In genomic region chr2:75642795-75643550, GRCm38 (mm10) we compare ENCODE assay signal across 9 mouse cellular contexts. TPM values are rescaled to one million over a fixed set of nuclear protein-coding genes. Genes with fewer than 3 reads are reported as not detected.
DNase-seq lines count a peak whose midpoint lies in the region; ATAC-seq lines count a peak whose summit lies in the region.
"Had no signal": no experiment of that assay in that cellular context is flagged by ENCODE, and none has a peak within 500 bp of the region (broad histone marks: within the 10 kb centered on the region; RNA-seq: fewer than 3 reads in every experiment).

No protein-coding gene starts in this region.

- intact Hi-C loops in left cerebral cortex, postnatal 36 days (cut with DNase I), result no loop called here

- peak; percentile 83 for ATAC-seq in stomach, embryonic 16.5 days (ENCODE audit: insufficient read depth, low FRiP score)
- ATAC-seq in midbrain, embryonic 14.5 days (ENCODE audit: low FRiP score, low TSS enrichment), result no peak
- ATAC-seq: forebrain, embryonic 16.5 days had no signal

- no peaks in the 10 kb centered on the region for H3K27me3 ChIP-seq in stomach, embryonic 16.5 days (ENCODE audit: control insufficient read depth, insufficient read depth, low read length)
- H3K27me3 ChIP-seq in midbrain, embryonic 14.5 days (ENCODE audit: control insufficient read depth, insufficient read depth, low read length), result no peaks in the 10 kb centered on the region

- H3K9ac ChIP-seq in stomach, embryonic 16.5 days (ENCODE audit: low read length), result no peak overlapping the region
- H3K9ac ChIP-seq in midbrain, embryonic 14.5 days (replicated peaks; ENCODE audit: low read length), result no peak overlapping the region

- H3K4me3 ChIP-seq in stomach, embryonic 16.5 days (replicated peaks; ENCODE audit: low read length), result no peak overlapping the region
- no peak overlapping the region for H3K4me3 ChIP-seq in midbrain, embryonic 14.5 days (replicated peaks; ENCODE audit: low read depth, low read length)

- peak; percentile 13 for DNase-seq in retina, postnatal 1 day
- DNase-seq in retina, embryonic 14.5 days (ENCODE audit: low spot score), result no peak
- peak; percentile 42 for DNase-seq in heart, adult 8-10 months (ENCODE audit: low spot score)
- DNase-seq in kidney, postnatal 10 days, result peak; percentile 50
- no peak for DNase-seq in left cerebral cortex, adult 18-20 months (ENCODE audit: low spot score in 2 of 2)
- DNase-seq in left cerebral cortex, postnatal 36 days (ENCODE audit: low spot score in 2 of 2), result no peak
- DNase-seq in midbrain, embryonic 14.5 days, result no peak

- no peaks in the 10 kb centered on the region for H3K36me3 ChIP-seq in stomach, embryonic 16.5 days (ENCODE audit: control insufficient read depth, insufficient read depth, low read length)
- no peaks in the 10 kb centered on the region for H3K36me3 ChIP-seq in midbrain, embryonic 14.5 days (ENCODE audit: control insufficient read depth, insufficient read depth, low read length)

- WGBS in stomach, embryonic 16.5 days, result 61% methylated on average over 8 of the region's 8 CpGs
- 85% methylated on average over 8 of the region's 8 CpGs for WGBS in midbrain, embryonic 14.5 days

- peaks cover 6% of the 10 kb centered on the region; the same call in 1 of the 2 replicates for H3K4me1 ChIP-seq in stomach, embryonic 16.5 days (ENCODE audit: control insufficient read depth, insufficient read depth, low read length)
- no peaks in the 10 kb centered on the region for H3K4me1 ChIP-seq in midbrain, embryonic 14.5 days (ENCODE audit: control insufficient read depth, insufficient read depth, low read length)

- H3K4me2 ChIP-seq in stomach, embryonic 16.5 days (ENCODE audit: low read depth, low read length), result no peak overlapping the region
- H3K4me2 ChIP-seq in midbrain, embryonic 14.5 days (ENCODE audit: low read length), result no peak overlapping the region

- H3K27ac ChIP-seq in stomach, embryonic 16.5 days (ENCODE audit: low read length), result peak overlapping the region; percentile 64; the same call in 1 of the 2 replicates
- no peak overlapping the region for H3K27ac ChIP-seq in midbrain, embryonic 14.5 days (replicated peaks; ENCODE audit: low read depth, low read length)

- H3K9me3 ChIP-seq in stomach, embryonic 16.5 days (replicated peaks; ENCODE audit: control insufficient read depth, low read length), result no peaks in the 10 kb centered on the region; the same call in 1 of the 2 replicates
- no peaks in the 10 kb centered on the region for H3K9me3 ChIP-seq in midbrain, embryonic 14.5 days (ENCODE audit: control insufficient read depth, low read length)

RNA-seq across cellular contexts. Expression of gene Hnrnpa3, which starts 16.1 kb away (rescaled TPM):
- 100 to 1,000 TPM; 132 to 185 (median 159) TPM for total RNA-seq in heart, adult 8-10 months (2022)
- polyA plus RNA-seq in stomach, embryonic 16.5 days (2015; fragmentation: Nextera tagmentation; extraction: Ambion mirVana), result 194 and 260 TPM in 2 replicates
- 100 to 1,000 TPM; 268 to 300 TPM for total RNA-seq in left cerebral cortex, adult 18-20 months (2021)
- 100 to 1,000 TPM; 260 to 274 TPM for total RNA-seq in left cerebral cortex, postnatal 36 days (2021)
- 163 and 176 TPM in 2 replicates for polyA plus RNA-seq in midbrain, embryonic 14.5 days (2014; fragmentation: Nextera tagmentation; extraction: Ambion mirVana)

Comparison
In these comparisons a context has a peak if more than half of its experiments do, and no peak if none do; other contexts are left out.
1. DNase-seq: peak in retina, postnatal 1 day (single experiment), heart, adult 8-10 months (single experiment) and kidney, postnatal 10 days (single experiment); none in retina, embryonic 14.5 days (single experiment), left cerebral cortex, adult 18-20 months (0 of 2), left cerebral cortex, postnatal 36 days (0 of 2) and midbrain, embryonic 14.5 days (single experiment).